Mouse (Mus musculus) embryonic facial prominence, embryonic 14.5 days (tissue): ENCODE data around the gene Ncapg. TPM values are rescaled to one million over a fixed set of nuclear protein-coding genes. Genes with fewer than 3 reads are reported as not detected.

ENCODE experiments used
- ATAC-seq: fragments of 200-750 bp; cut with Nextera tagmentation; 2 replicates; pipeline ENCODE4 v1.8.0; 2017; ENCODE audit warnings: low read depth, moderate number of reproducible peaks, moderate TSS enrichment
- DNase-seq: peaks from one replicate; pipeline ENCODE4 v3.0.0-alpha.2; 2015; ENCODE audit warnings: low spot score
- H3K27ac ChIP-seq: fragments of 300-500 bp; sonication (generic); replicated peaks from 2 replicates; pipeline ENCODE4 v1.5.1; 2014; ENCODE audit warnings: low read depth, mild to moderate bottlenecking, low read length, moderate library complexity
- H3K27me3 ChIP-seq: fragments of 300-500 bp; sonication (generic); replicated peaks from 2 replicates; pipeline ENCODE4 v1.6.1; 2014; ENCODE audit warnings: low read length; ENCODE audit not compliant: control insufficient read depth, insufficient read depth
- H3K36me3 ChIP-seq: fragments of 300-500 bp; sonication (generic); 2 replicates; pipeline ENCODE4 v1.6.1; 2014; ENCODE audit warnings: low read length, mixed read lengths; ENCODE audit not compliant: control insufficient read depth, insufficient read depth
- H3K4me1 ChIP-seq: fragments of 300-500 bp; sonication (generic); 2 replicates; pipeline ENCODE4 v1.6.1; 2014; ENCODE audit warnings: antibody characterized with exemption, low read length; ENCODE audit not compliant: control insufficient read depth, insufficient read depth
- H3K4me2 ChIP-seq: fragments of 300-500 bp; sonication (generic); 2 replicates; pipeline ENCODE4 v1.6.1; 2014; ENCODE audit warnings: low read depth, mild to moderate bottlenecking, low read length, moderate library complexity, mixed read lengths
- H3K4me3 ChIP-seq: fragments of 300-500 bp; sonication (generic); 2 replicates; pipeline ENCODE4 v1.5.1; 2014; ENCODE audit warnings: low read depth, mild to moderate bottlenecking, low read length
- H3K9ac ChIP-seq: fragments of 300-500 bp; sonication (generic); 2 replicates; pipeline ENCODE4 v1.6.1; 2014; ENCODE audit warnings: low read depth, mild to moderate bottlenecking, low read length, moderate library complexity, mixed read lengths
- H3K9me3 ChIP-seq: fragments of 300-500 bp; sonication (generic); 2 replicates; pipeline ENCODE4 v1.6.1; 2016; ENCODE audit warnings: low read length; ENCODE audit not compliant: control insufficient read depth
- WGBS: fragments of 180-500 bp; shearing (Covaris S2); extraction: QIAGEN DNeasy Blood & Tissue Kit; methylation state at CpG from one replicate; pipeline ENCODE4 v1.1.7; 2014; 5-methylcytosine and 5-hydroxymethylcytosine counted together
- polyA plus RNA-seq: library from polyadenylated mRNA; unstranded; fragments of >200 nt; fragmentation: Nextera tagmentation; extraction: Ambion mirVana; gene quantifications from 2 replicates; pipeline ENCODE4 v1.2.1, GENCODE M21; 2014

Ncapg gene
- 38.3 and 42.4 TPM in 2 replicates for polyA plus RNA-seq

DNA sequence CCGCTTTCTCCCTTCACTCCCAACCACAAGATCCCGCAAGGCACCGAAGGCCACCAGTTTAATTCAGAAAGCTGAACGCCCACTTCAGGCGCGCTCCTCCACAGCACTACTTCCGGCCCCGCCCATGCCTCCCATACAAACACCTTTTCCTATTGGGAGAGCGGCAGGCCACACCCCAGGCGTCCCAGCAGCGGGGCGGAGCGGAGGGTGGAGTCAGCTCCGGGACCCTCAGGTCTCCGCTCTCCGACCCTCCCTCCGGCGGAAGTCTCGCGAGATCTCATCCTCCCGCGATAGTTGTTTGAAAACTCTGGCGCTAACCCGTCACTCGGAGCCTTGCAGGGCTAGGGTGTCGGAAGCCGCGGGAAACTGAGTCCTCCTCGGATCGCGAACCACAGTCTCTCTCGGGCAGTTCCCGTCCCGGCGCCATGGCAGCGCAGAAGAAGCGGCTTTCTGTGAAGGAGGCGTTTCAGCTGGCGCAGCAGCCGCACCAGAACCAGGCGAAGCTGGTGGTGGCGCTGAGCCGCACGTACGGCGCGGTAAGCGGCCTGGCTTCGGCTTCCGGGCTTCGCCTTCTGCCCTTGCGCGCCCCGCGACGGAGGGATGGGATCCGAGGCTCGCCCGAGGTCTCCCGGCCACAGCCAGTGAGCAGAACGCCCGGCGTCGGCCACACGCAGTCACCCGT, at the start of gene Ncapg:
Ncapg (plus strand) TSS at position 322 of the 682 bp plus-strand sequence.
- DNase-seq (peak; percentile 99), ATAC-seq (peak; percentile 100)
- peaks cover 3% of the 10 kb centered on the region; the same call in 1 of the 2 replicates for H3K4me1 ChIP-seq
- no peaks in the 10 kb centered on the region for H3K9me3 ChIP-seq
- WGBS: 1% methylated on average over 48 of the region's 66 CpGs
- H3K4me3 ChIP-seq: peak within 1 kb of the TSS; percentile 77
- peak within 1 kb of the TSS; percentile 80 for H3K27ac ChIP-seq
- peaks cover 9% of the 10 kb centered on the region; the same call in 1 of the 2 replicates for H3K36me3 ChIP-seq
- no peaks in the 10 kb centered on the region for H3K27me3 ChIP-seq
- H3K9ac ChIP-seq: peak within 1 kb of the TSS; percentile 86
- H3K4me2 ChIP-seq: peak within 1 kb of the TSS; percentile 83

DNA sequence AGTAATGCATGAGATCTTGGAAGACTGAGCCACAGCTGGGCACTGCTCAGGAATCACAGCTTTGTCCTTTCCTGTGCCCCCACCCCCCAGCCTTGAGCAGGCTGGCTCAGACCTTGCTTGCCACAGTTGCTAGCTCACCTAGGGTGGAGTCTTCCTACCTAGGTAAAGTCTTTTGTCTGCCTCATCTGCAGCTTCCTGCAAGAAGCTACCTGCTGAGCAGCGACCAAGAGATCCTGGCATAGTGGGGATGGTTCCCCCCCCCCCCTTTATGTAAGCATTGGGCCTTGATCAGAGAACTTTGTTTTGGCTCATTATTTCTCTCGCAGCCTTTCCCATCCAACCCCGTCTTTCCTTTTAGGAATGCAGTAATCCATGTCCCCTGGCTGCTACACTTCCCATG, 48.2 kb upstream of the Ncapg start:
- ATAC-seq (no peak), DNase-seq (no peak)
- Histone ChIP-seq H3K4me2 (no peak overlapping the region), H3K4me1 (no peaks in the 10 kb centered on the region), H3K9me3 (peaks cover 11% of the 10 kb centered on the region; the same call in 1 of the 2 replicates), H3K36me3 (no peaks in the 10 kb centered on the region), H3K27ac (no peak overlapping the region), H3K4me3 (no peak overlapping the region), H3K27me3 (no peaks in the 10 kb centered on the region), H3K9ac (no peak overlapping the region)
- 46% methylated on average over 3 of the region's 3 CpGs for WGBS

DNA sequence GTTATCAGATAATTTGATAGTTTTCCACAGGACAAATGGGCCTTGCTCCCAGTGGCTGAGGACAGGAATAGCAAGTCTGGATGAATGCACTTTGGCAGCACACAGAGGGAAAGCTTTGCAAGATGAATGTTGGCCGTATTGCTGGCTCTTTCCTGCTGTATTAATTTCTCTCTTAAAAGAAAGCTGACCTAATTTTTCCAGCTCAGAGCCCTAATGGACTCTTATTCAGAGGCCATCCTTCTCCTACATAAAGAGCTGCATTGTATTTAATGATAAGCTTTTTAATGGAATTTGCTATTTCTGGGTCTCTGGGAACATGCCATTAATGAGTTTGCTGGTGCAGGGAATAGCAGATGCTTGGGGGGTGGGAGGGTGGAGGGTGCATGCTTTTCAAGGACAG, 41.9 kb upstream of the Ncapg start:
- Histone ChIP-seq H3K4me1 (no peaks in the 10 kb centered on the region), H3K9me3 (peaks cover 11% of the 10 kb centered on the region; the same call in 1 of the 2 replicates), H3K9ac (no peak overlapping the region), H3K4me3 (no peak overlapping the region), H3K36me3 (no peaks in the 10 kb centered on the region), H3K4me2 (no peak overlapping the region), H3K27ac (no peak overlapping the region), H3K27me3 (no peaks in the 10 kb centered on the region)
- 36% methylated on average over 1 of the region's 1 CpGs for WGBS
- ATAC-seq (peak; percentile 74; the same call in 1 of the 2 replicates), DNase-seq (peak; percentile 63)

DNA sequence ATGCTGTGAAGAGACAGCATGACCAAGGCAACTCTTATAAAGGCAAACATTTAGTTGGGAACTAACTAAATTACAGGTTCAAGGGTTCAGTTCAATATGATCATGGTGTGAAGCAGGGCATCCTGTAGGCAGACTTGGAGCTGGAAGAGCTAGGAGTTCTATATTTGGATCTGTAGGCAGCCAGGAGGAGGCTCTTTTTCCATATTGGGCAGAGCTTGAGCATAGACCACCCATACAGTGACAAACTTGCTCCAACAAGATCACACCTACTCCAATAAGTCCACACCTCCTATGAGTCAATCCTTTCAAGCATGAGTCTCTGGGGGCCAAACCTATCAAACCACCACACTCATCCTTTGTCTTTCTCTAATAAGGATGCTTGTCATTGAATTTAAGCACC, 40.2 kb upstream of the Ncapg start:
- Histone ChIP-seq H3K36me3 (no peaks in the 10 kb centered on the region), H3K9ac (no peak overlapping the region), H3K27me3 (no peaks in the 10 kb centered on the region), H3K9me3 (peaks cover 10% of the 10 kb centered on the region; the same call in 1 of the 2 replicates), H3K4me3 (no peak overlapping the region), H3K27ac (no peak overlapping the region), H3K4me1 (no peaks in the 10 kb centered on the region), H3K4me2 (no peak overlapping the region)
- DNase-seq (no peak), ATAC-seq (no peak)

DNA sequence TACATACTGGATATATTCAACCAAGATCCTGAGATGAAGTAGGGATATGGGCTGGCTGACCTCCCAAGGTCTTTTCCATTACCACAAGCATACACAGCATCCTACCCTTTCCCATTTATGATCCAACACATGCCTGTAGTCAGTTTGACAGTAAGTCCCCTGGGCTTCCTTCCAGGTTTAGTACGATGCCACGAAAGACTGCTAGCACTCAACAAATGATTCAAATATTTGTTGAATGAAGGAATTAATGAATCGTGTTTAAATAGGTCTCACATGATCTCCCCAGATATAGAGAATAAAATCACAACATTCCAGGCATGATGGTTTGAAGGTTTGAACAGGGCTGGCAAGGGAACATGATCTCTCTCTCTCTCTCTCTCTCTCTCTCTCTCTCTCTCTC, 31.3 kb upstream of the Ncapg start:
- peak overlapping the region; percentile 95; the same call in 1 of the 2 replicates for H3K4me2 ChIP-seq
- H3K27me3 ChIP-seq: 0 out of 2 replicates have a peak, but pooled peaks cover 7% of the 10 kb centered on the region
- no peaks in the 10 kb centered on the region for H3K9me3 ChIP-seq
- DNase-seq (peak; percentile 40), ATAC-seq (peak; percentile 42; the same call in 1 of the 2 replicates)
- no peak overlapping the region for H3K9ac ChIP-seq
- H3K4me1 ChIP-seq: no peaks in the 10 kb centered on the region; the same call in 1 of the 2 replicates
- 32% methylated on average over 3 of the region's 3 CpGs for WGBS
- H3K36me3 ChIP-seq: no peaks in the 10 kb centered on the region
- no peak overlapping the region for H3K27ac ChIP-seq
- H3K4me3 ChIP-seq: no peak overlapping the region; the same call in 1 of the 2 replicates

DNA sequence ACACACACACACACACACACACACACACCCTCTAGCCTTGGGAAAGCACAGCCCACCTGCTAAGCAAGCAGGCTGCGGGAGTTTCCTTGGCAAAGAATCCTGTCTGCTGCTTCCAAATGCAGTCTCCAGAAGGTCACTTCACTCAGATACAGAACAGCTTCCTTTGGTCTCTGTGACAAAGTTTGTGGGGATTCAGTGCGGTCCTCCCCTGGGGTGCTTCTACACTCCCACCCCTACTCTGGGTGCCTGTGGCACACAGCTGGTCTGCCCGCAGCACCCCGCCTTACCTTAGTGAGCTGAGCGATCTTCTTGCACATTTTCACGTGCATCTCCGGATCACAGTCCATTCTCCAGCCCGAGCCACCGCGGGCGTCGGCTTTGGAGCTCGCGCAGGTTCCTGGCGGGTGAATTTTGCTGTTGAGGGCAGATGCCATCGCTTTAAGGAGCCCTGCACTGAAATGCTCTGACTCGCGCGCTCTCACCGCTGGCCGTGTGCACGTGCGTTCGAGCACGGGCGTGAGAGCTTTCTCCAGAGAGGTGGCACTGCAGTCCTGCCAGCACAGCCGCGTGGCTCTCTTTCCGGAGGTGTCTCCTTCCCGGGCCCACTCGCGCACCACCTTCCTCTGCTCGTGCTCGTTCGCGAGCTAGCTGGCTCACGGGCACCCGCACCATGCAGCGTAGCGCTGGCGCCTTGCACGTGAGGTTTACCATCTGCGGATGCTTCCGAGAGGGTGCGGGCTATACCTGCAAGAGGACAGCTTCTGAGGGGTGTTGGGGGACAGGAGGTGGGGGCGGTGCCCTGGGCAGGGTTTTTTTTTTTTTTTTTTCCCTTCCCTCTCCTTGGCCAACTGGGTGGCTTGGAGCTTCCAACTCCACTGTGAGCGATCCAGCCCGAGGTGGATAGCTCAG, 30.7 kb upstream of the Ncapg start, which contains the start of gene Fam184b:
Fam184b (minus strand) TSS at position 809 of the 909 bp plus-strand sequence.
- Histone ChIP-seq H3K36me3 (no peaks in the 10 kb centered on the region), H3K4me1 (no peaks in the 10 kb centered on the region; the same call in 1 of the 2 replicates), H3K4me3 (peak within 1 kb of the TSS; percentile 54), H3K4me2 (peak within 1 kb of the TSS; percentile 95), H3K27me3 (0 out of 2 replicates have a peak, but pooled peaks cover 7% of the 10 kb centered on the region), H3K9ac (peak within 1 kb of the TSS; percentile 63), H3K9me3 (no peaks in the 10 kb centered on the region), H3K27ac (no peak within 1 kb of the TSS)
- WGBS: under 1% methylated on average over 48 of the region's 48 CpGs
- DNase-seq: peak; percentile 64
- peak; percentile 89 for ATAC-seq

DNA sequence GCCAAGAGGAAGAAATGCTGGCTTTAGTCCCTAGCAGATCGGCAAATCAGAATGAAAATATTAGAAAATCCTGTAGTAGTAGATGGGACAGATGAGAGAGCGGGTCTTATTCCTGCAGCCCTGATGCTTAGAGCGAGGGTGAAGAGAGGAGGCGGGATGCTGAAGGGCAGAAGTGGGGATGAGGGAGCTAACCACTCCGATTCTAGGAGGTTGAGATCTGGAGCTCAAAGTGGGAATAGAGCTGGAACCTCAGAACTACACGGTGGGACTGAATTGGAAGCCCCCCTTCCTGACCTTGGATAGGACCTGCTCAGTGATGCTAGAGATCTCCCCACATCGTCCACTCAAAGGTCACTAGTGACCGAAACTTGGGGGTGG, 30.0 kb upstream of the Ncapg start:
- H3K27ac ChIP-seq: no peak overlapping the region
- H3K4me2 ChIP-seq: peak overlapping the region; percentile 95
- H3K4me3 ChIP-seq: peak overlapping the region; percentile 54
- no peaks in the 10 kb centered on the region for H3K9me3 ChIP-seq
- DNase-seq (peak; percentile 5), ATAC-seq (no peak)
- H3K27me3 ChIP-seq: 0 out of 2 replicates have a peak, but pooled peaks cover 7% of the 10 kb centered on the region
- WGBS: 1% methylated on average over 8 of the region's 8 CpGs
- no peaks in the 10 kb centered on the region; the same call in 1 of the 2 replicates for H3K4me1 ChIP-seq
- H3K9ac ChIP-seq: peak overlapping the region; percentile 63
- H3K36me3 ChIP-seq: no peaks in the 10 kb centered on the region

DNA sequence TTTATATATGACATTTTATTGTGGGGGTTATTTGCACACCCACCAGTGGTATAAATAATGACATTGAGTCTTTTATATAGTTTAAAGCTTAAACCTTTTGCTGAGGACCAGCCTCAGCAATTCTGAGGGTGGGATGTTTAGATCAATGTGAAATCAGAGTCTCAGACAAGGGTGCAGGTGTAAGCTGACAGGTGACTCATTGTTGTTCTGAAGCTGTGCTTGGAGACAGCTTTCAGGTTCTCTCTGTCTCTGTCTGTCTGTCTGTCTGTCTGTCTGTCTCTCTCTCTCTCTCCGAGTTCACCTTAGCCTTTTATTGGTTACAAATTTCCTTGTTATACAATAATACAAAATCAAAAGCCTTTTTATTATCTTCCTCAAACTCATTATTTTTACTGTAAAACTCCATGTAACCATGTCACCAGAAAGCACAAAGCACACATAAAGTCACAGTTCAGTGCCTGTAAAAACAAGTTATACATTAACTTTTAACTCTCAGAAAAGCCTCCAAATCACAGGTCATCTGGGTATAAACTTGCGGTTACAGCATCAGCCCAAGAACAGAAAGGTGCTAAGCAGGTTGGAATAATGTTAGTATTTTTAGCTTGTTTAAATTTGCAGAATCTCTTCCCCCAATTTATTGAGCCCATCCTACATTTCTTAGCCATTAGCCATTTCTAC, 18.6 kb upstream of the Ncapg start:
- Histone ChIP-seq H3K36me3 (no peaks in the 10 kb centered on the region), H3K9ac (no peak overlapping the region), H3K4me1 (no peaks in the 10 kb centered on the region), H3K27me3 (no peaks in the 10 kb centered on the region), H3K4me2 (no peak overlapping the region), H3K4me3 (no peak overlapping the region), H3K9me3 (no peaks in the 10 kb centered on the region), H3K27ac (no peak overlapping the region)
- ATAC-seq (no peak), DNase-seq (no peak)
- WGBS: 96% methylated on average over 2 of the region's 2 CpGs
